Mouse (Mus musculus) lung, embryonic 14.5 days (tissue): ENCODE measurements around the gene Psg22. TPM values are rescaled to one million over a fixed set of nuclear protein-coding genes. Genes with fewer than 3 reads are reported as not detected.
"Not testable (repeated sequence)": the region's sequence is repeated elsewhere in the genome, so short reads cannot be mapped to it uniquely, and the experiment has no call there.

Experiments
- ATAC-seq: fragments of 200-750 bp; cut with Nextera tagmentation; 2 replicates; pipeline ENCODE4 v1.8.0; 2017; ENCODE audit warnings: mild to moderate bottlenecking, moderate TSS enrichment, moderate library complexity; ENCODE audit not compliant: insufficient read depth
- DNase-seq: peaks from one replicate; pipeline ENCODE4 v3.0.0-alpha.2; 2015
- H3K27ac ChIP-seq: fragments of 300-500 bp; sonication (generic); 2 replicates; pipeline ENCODE4 v1.5.1; 2014; ENCODE audit warnings: low read depth, mild to moderate bottlenecking, moderate library complexity
- H3K27me3 ChIP-seq: fragments of 300-500 bp; sonication (generic); 2 replicates; pipeline ENCODE4 v1.6.1; 2014; ENCODE audit warnings: low read length, control low read depth; ENCODE audit not compliant: insufficient read depth
- H3K36me3 ChIP-seq: fragments of 300-500 bp; sonication (generic); 2 replicates; pipeline ENCODE4 v1.6.1; 2014; ENCODE audit warnings: control low read depth; ENCODE audit not compliant: insufficient read depth
- H3K4me1 ChIP-seq: fragments of 300-500 bp; sonication (generic); 2 replicates; pipeline ENCODE4 v1.6.1; 2014; ENCODE audit warnings: antibody characterized with exemption, control low read depth; ENCODE audit not compliant: insufficient read depth
- H3K4me2 ChIP-seq: fragments of 300-500 bp; sonication (generic); 2 replicates; pipeline ENCODE4 v1.6.1; 2014; ENCODE audit warnings: mild to moderate bottlenecking
- H3K4me3 ChIP-seq: fragments of 300-500 bp; sonication (generic); 2 replicates; pipeline ENCODE4 v1.5.1; 2014; ENCODE audit warnings: low read depth, low read length
- H3K9ac ChIP-seq: fragments of 300-500 bp; sonication (generic); 2 replicates; pipeline ENCODE4 v1.6.1; 2014
- H3K9me3 ChIP-seq: fragments of 300-500 bp; sonication (generic); 2 replicates; pipeline ENCODE4 v1.6.1; 2016; ENCODE audit warnings: low read depth, low read length, control low read depth
- CTCF ChIP-seq: IDR thresholded peaks from 2 replicates; pipeline ENCODE4 v1.5.1; 2016; ENCODE audit warnings: antibody characterized with exemption, low read depth
- WGBS: fragments of 180-500 bp; shearing (Covaris S2); extraction: QIAGEN DNeasy Blood & Tissue Kit; methylation state at CpG from one replicate; pipeline ENCODE4 v1.1.7; 2014; 5-methylcytosine and 5-hydroxymethylcytosine counted together
- polyA plus RNA-seq: library from polyadenylated mRNA; unstranded; fragments of >200 nt; fragmentation: Nextera tagmentation; extraction: Ambion mirVana; gene quantifications from 2 replicates; pipeline ENCODE4 v1.2.1, GENCODE M21; 2014

Psg22 gene
- polyA plus RNA-seq, result not detected in 2 replicates

DNA sequence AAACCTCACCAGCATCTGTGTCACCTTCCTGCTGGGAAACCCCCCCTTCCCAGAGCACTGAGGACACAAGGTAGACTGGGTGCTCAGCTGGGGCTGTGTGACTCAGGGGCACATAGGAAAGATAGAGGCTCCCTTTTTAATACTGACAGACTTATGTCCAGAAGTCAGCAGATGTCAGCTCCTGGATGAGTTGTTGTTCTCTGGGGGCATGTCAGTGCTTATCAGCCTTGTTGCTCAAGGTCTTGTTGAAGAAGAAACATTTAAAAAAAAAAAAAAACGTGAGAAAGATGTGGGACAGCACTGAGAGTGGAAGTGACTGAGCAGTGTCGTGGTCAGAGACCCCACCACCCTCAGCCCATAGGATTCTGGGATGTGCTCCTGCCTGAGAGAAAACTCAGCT lies at the start of gene Psg22:
Psg22 (plus strand) TSS at position 301 of the 400 bp plus-strand sequence.
- H3K36me3 ChIP-seq, result no peaks in the 10 kb centered on the region
- H3K9me3 ChIP-seq, result no peaks in the 10 kb centered on the region
- ATAC-seq, result no peak
- H3K27me3 ChIP-seq, result no peaks in the 10 kb centered on the region
- H3K4me3 ChIP-seq, result no peak within 1 kb of the TSS
- H3K9ac ChIP-seq, result no peak within 1 kb of the TSS
- H3K27ac ChIP-seq, result no peak within 1 kb of the TSS
- DNase-seq, result no peak
- no peak for TF ChIP-seq CTCF
- H3K4me2 ChIP-seq, result no peak within 1 kb of the TSS
- no peaks in the 10 kb centered on the region for H3K4me1 ChIP-seq
- WGBS, result 40% methylated on average over 2 of the region's 2 CpGs

DNA sequence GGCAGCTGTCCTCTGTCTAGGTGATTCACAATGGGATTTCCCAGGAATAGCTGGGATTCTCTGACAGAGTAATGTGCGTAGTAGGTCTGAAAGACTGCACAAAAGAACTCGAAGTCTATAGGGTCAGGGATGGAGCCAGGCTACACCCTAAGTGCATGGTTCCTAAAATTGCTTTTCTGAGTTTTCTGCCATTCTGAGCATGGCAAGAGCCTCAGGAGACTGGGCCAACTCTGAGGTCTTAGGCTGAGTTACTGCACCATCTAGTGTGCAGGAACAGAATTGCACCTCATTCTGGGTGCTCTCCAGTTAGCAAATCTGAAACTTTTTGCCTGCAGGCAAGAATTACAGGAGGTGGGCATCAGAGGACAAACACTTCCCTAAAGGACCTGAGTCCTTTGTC lies 38.1 kb upstream of the Psg22 start:
- TF ChIP-seq CTCF, result peak; percentile 78
- Histone ChIP-seq H3K9ac (no peak overlapping the region), H3K4me2 (no peak overlapping the region), H3K4me3 (no peak overlapping the region), H3K9me3 (no peaks in the 10 kb centered on the region), H3K27me3 (no peaks in the 10 kb centered on the region), H3K27ac (no peak overlapping the region), H3K36me3 (no peaks in the 10 kb centered on the region), H3K4me1 (no peaks in the 10 kb centered on the region)
- DNase-seq (peak; percentile 67), ATAC-seq (no peak)
- 42% methylated on average over 2 of the region's 2 CpGs for WGBS

DNA sequence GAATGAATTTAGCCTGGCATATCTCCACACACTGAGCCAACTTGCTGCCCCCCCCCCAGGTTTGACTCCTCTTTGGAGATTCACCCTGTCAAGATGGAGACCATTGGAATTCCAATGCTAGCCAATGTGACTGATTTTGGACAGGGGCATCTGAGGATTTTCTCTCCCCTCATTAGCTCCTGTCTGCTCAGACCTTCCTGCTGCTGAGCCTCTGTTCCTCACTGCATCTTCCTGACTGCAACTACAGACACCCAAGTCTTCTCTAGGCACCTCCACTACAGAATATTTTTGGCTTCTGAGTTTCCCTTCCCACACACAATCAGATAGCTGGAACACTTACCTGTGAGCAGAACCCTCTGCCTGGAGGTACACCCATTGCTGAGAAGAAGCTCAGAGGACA lies 32.3 kb upstream of the Psg22 start:
- no peak overlapping the region for H3K27ac ChIP-seq
- H3K4me1 ChIP-seq, result no peaks in the 10 kb centered on the region
- no peaks in the 10 kb centered on the region for H3K27me3 ChIP-seq
- no peak for TF ChIP-seq CTCF
- no peak overlapping the region for H3K4me2 ChIP-seq
- no peak overlapping the region for H3K9ac ChIP-seq
- DNase-seq (no peak), ATAC-seq (no peak)
- no peak overlapping the region for H3K4me3 ChIP-seq
- H3K36me3 ChIP-seq, result no peaks in the 10 kb centered on the region
- no peaks in the 10 kb centered on the region for H3K9me3 ChIP-seq

DNA sequence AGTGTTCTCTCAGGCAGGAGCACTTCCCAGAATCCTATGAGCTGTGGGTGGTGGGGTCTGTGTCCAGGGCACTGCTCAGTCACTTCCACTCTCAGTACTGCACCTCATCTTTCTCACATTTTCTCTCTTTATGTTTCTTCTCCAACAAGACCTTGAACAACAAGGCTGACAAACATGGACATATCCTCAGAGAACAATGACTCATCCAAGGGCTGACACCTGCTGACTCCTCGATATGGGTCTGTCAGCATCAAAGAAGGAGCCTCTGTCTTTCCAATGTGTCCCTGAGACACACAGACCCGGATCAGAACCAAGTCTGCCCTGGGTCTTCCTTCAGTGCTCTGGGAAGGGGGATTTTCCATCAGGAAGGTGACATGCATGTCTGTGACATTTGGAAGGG lies 31.8 kb upstream of the Psg22 start, which contains the start of gene Psg20:
Psg20 (minus strand) TSS at position 101 of the 400 bp plus-strand sequence.
- no peak for TF ChIP-seq CTCF
- WGBS, result 53% methylated on average over 2 of the region's 2 CpGs

DNA sequence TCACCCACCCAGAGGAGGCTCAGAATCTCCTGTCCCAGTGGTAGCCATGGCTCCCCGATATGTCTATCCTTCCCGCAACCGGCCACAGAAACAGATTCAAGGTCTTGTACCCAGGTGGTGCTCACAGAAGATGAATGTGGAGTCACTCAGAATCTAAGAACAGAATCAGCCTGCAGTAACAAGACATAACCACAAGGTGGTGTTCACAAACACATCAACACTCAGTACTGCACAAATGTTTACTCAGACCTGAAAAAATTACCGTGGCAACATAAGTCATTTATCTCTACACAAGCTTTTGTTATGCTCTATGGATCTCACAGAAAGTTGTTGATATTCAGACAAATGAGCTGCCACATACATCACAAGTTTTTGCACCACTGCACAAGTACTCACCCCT lies 7.6 kb upstream of the Psg22 start:
- H3K4me3 ChIP-seq, H3K27me3 ChIP-seq, H3K9ac ChIP-seq, H3K4me1 ChIP-seq, H3K9me3 ChIP-seq, H3K4me2 ChIP-seq, H3K27ac ChIP-seq, H3K36me3 ChIP-seq: not testable (repeated sequence)
- 69% methylated on average over 4 of the region's 4 CpGs for WGBS
- TF ChIP-seq CTCF, result peak; percentile 59
- peak; percentile 28; the same call in 1 of the 2 replicates for ATAC-seq
- peak; percentile 29 for DNase-seq

More for the DNA sequence above, 31.8 kb upstream of the Psg22 start, which contains the start of gene Psg20:
- no peaks in the 10 kb centered on the region for H3K4me1 ChIP-seq
- ATAC-seq (no peak), DNase-seq (no peak)
- H3K36me3 ChIP-seq, result no peaks in the 10 kb centered on the region
- no peak within 1 kb of the TSS for H3K4me2 ChIP-seq
- H3K27ac ChIP-seq, result no peak within 1 kb of the TSS
- H3K27me3 ChIP-seq, result no peaks in the 10 kb centered on the region
- H3K4me3 ChIP-seq, result no peak within 1 kb of the TSS
- H3K9ac ChIP-seq, result no peak within 1 kb of the TSS
- no peaks in the 10 kb centered on the region for H3K9me3 ChIP-seq

DNA sequence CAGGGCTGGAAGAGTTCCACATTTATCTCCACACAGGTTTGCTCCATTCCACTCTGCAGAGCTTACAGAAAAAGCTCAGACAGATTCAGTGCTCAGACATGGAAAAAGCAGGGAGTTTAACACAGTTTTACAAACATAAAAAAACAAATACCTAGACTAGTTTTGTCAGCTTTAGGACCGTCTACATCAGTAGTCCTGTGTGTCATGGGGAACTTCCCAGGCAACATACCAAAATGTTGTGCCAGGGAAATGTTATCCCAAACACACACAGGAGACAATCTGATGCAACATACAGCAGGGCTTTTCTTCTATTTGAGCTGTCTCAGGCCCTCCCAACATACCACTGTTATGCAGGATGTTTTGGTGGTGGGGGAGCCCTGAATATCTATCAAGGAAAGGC lies 7.0 kb upstream of the Psg22 start:
- Histone ChIP-seq H3K27ac (no peak overlapping the region), H3K4me1 (no peaks in the 10 kb centered on the region), H3K9ac (no peak overlapping the region), H3K36me3 (no peaks in the 10 kb centered on the region), H3K27me3 (no peaks in the 10 kb centered on the region), H3K4me3 (no peak overlapping the region), H3K4me2 (no peak overlapping the region), H3K9me3 (no peaks in the 10 kb centered on the region)
- ATAC-seq (no peak), DNase-seq (peak; percentile 2)
- 40% methylated on average over 1 of the region's 1 CpGs for WGBS
- TF ChIP-seq CTCF, result no peak

DNA sequence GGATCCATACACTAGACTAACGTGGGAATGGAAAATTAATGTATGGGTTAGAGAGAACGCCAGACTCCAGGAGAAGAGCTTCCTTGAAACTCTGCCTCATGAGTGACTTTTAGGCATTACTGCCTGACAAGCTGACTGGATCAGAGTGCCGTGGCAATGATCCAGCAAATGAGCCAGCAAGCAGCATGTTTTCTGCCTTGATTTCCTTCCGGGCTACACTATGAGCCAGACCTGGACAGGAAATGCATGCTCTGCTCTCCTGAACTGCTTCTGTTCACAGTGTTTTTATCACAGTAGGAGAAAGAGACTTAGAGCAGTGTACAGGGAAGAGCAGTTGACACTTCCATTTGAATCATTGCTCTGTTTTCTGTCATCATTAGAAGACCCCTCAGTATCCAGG lies 2.3 kb upstream of the Psg22 start:
- H3K9me3 ChIP-seq, result no peaks in the 10 kb centered on the region
- no peak overlapping the region for H3K4me3 ChIP-seq
- no peak for TF ChIP-seq CTCF
- no peaks in the 10 kb centered on the region for H3K27me3 ChIP-seq
- ATAC-seq (no peak), DNase-seq (peak; percentile 52)
- H3K4me1 ChIP-seq, result no peaks in the 10 kb centered on the region
- H3K36me3 ChIP-seq, result no peaks in the 10 kb centered on the region
- no peak overlapping the region for H3K27ac ChIP-seq
- 56% methylated on average over 4 of the region's 4 CpGs for WGBS
- no peak overlapping the region for H3K4me2 ChIP-seq
- no peak overlapping the region for H3K9ac ChIP-seq

DNA sequence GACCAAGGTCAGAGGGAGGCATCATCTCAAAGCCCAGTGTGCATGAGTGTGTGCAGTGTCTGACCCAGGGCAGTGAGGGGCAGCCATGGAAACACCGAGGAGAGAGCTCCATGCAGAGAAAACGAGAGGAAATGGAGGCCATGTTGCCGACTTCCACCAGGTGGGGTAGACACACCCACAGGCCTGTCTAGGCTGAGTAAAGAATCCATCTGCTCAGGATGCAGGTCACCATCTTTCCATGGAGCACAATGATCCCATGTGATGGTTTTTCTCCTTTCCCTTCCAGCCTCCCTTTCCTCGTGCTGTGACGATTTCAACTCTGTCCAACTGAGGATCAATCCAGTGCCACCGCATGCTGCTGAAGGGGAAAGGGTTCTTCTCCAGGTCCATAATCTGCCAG lies 6.1 kb downstream of the Psg22 start:
- no peak for ATAC-seq
- 79% methylated on average over 6 of the region's 6 CpGs for whole genome bisulfite sequencing
- DNase-seq, result no peak

DNA sequence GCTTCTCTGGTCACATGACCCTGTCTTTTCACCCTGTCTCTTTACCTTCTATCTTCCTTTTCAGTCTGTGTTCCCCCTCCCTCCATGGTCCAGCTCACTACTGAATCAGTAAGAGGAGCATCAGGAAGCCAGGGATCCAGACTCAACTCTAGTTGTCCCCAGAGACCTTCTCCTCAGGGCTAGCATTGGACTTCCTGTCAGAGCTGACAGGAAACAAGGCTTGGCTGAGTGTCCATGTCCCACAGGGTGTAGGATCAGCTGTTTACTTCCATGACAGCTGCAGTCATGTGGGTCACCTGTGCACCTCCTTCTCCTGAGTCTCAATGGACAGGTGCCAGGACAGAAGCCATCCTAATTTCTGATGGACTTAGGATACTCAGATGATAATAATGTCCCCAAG lies 8.0 kb downstream of the Psg22 start:
- H3K9me3 ChIP-seq, H3K27ac ChIP-seq, H3K36me3 ChIP-seq, H3K4me2 ChIP-seq, H3K9ac ChIP-seq, H3K27me3 ChIP-seq, H3K4me1 ChIP-seq, H3K4me3 ChIP-seq, ATAC-seq, DNase-seq: not testable (repeated sequence)

More for the DNA sequence above, 6.1 kb downstream of the Psg22 start:
- Histone ChIP-seq H3K9me3 (no peaks in the 10 kb centered on the region), H3K36me3 (no peaks in the 10 kb centered on the region), H3K4me2 (no peak overlapping the region), H3K27me3 (no peaks in the 10 kb centered on the region), H3K9ac (no peak overlapping the region), H3K27ac (no peak overlapping the region), H3K4me3 (no peak overlapping the region), H3K4me1 (no peaks in the 10 kb centered on the region)
- TF ChIP-seq CTCF, result no peak
